Mouse (Mus musculus) erythroid progenitor cell, adult 5-6 weeks (primary cell): ENCODE results near the gene Olfr161. TPM values are rescaled to one million over a fixed set of nuclear protein-coding genes. Genes with fewer than 3 reads are reported as not detected.
"Not testable (repeated sequence)": the region's sequence is repeated elsewhere in the genome, so short reads cannot be mapped to it uniquely, and the experiment has no call there.

Experiments used
- ATAC-seq: replicated peaks from 2 replicates; pipeline ENCODE4 v1.8.0; 2016; ENCODE audit warnings: moderate number of reproducible peaks, mild to moderate bottlenecking, moderate TSS enrichment, inconsistent platforms; ENCODE audit not compliant: poor library complexity, low FRiP score, severe bottlenecking
- total RNA-seq, 2 experiments: library from RNA; stranded (forward) in 1 of 2; stranded (reverse) in 1 of 2; fragments of 150-400 nt in 1 of 2; fragments of 186-747, 209-891 nt in 1 of 2; gene quantifications; 2 replicates each; pipeline versions ENCODE4 v1.2.3 to v1.2.4; 2015 to 2017; ENCODE audit warnings: low replicate concordance in 2 of 2

Olfr161 gene
- total RNA-seq (2015; ENCODE audit: low replicate concordance) (not detected in 2 replicates), total RNA-seq (2017; ENCODE audit: low replicate concordance) (not detected in 2 replicates)

- ATAC-seq: no peak
Observed at GRCm38 (mm10) chr16:3590691-3591090, at the start of gene Olfr161. Gene Olfr161, plus strand, starts transcription at chr16:3591042.

GRCm38 (mm10) chr16:3563553-3563952 is 27.3 kb upstream of the Olfr161 start:
- ATAC-seq: no peak

GRCm38 (mm10) chr16:3577658-3578057 is 13.2 kb upstream of the Olfr161 start:
- not testable (repeated sequence) for ATAC-seq

GRCm38 (mm10) chr16:3578227-3578848 is 12.5 kb upstream of the Olfr161 start:
- not testable (repeated sequence) for ATAC-seq

GRCm38 (mm10) chr16:3631376-3631775 is 40.5 kb downstream of the Olfr161 start:
- not testable (repeated sequence) for ATAC-seq

GRCm38 (mm10) chr16:3632572-3633361 is 41.9 kb downstream of the Olfr161 start:
- ATAC-seq: not testable (repeated sequence)

Other genes with a start within 250 kb of the Olfr161 start
- 3.8 TPM in 1 of 2 replicates, not detected in the other for gene Mefv, start 127.1 kb downstream of the Olfr161 start, total RNA-seq (2015; ENCODE audit: low replicate concordance)
- gene Mefv, start 127.1 kb downstream of the Olfr161 start, total RNA-seq (2017; ENCODE audit: low replicate concordance): 2.6 and 6.1 TPM in 2 replicates
- gene Zfp263, start 153.1 kb downstream of the Olfr161 start, total RNA-seq (2015; ENCODE audit: low replicate concordance): 7.1 and 11.9 TPM in 2 replicates
- gene Zfp263, start 153.1 kb downstream of the Olfr161 start, total RNA-seq (2017; ENCODE audit: low replicate concordance): 5.9 and 17.5 TPM in 2 replicates
- gene Olfr15, start 239.8 kb downstream of the Olfr161 start, total RNA-seq (2015; ENCODE audit: low replicate concordance): not detected in 2 replicates
- not detected in 2 replicates for gene Olfr15, start 239.8 kb downstream of the Olfr161 start, total RNA-seq (2017; ENCODE audit: low replicate concordance)